Mouse (Mus musculus): ENCODE measurements around the gene Gipc2. TPM values are rescaled to one million over a fixed set of nuclear protein-coding genes. Genes with fewer than 3 reads are reported as not detected.

Gene Gipc2
- polyA plus RNA-seq, 1 experiment: 3.5 TPM

DNA sequence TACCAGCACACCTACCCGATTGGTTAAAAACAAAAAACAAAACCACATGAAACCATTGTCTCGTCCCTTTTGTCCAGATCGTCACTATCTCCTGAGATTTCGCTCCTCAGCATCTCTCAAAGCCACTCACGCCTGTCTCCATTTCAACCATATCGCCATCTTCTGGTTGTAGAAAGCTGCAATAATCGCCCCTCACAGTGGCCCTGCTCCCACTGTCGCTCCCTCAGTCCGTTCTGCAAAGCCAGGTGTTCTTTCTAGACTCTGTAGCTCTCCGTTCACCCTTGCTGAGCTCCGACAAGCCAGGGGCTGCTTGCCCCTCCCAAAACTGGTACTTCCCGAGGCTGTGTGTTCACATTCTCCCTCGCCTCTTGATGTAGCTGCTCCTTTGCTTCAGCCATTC, 99.3 kb downstream of the Gipc2 start:
- TF ChIP-seq POLR2A (IDR thresholded peaks at IDR 0.05; ENCODE audit: extremely low read depth, insufficient read depth, low read length): no peak
- peak; percentile 52 for TF ChIP-seq CTCF (IDR thresholded peaks at IDR 0.05; ENCODE audit: extremely low read depth, insufficient read depth, low read length)
- Histone ChIP-seq H3K27ac (ENCODE audit: insufficient read depth, low read length) (no peak overlapping the region), H3K4me3 (ENCODE audit: insufficient read depth, low read length) (no peak overlapping the region), H3K4me1 (ENCODE audit: control insufficient read depth, insufficient read depth, low read length) (no peaks in the 10 kb centered on the region)

- Histone ChIP-seq H3K27ac (ENCODE audit: insufficient read depth, low read length) (no peak overlapping the region), H3K4me1 (ENCODE audit: control insufficient read depth, insufficient read depth, low read length) (no peaks in the 10 kb centered on the region), H3K4me3 (ENCODE audit: insufficient read depth, low read length) (no peak overlapping the region)
- TF ChIP-seq CTCF (IDR thresholded peaks at IDR 0.05; ENCODE audit: extremely low read depth, insufficient read depth, low read length) (no peak), POLR2A (IDR thresholded peaks at IDR 0.05; ENCODE audit: extremely low read depth, insufficient read depth, low read length) (no peak)
Measured at GRCm38 (mm10) chr3:152065806-152066205, 100.2 kb downstream of the Gipc2 start.

GRCm38 (mm10) chr3:152064166-152064565, 101.9 kb downstream of the Gipc2 start:
- no peak overlapping the region for H3K4me3 ChIP-seq (ENCODE audit: insufficient read depth, low read length)
- H3K27ac ChIP-seq (ENCODE audit: insufficient read depth, low read length): no peak overlapping the region
- TF ChIP-seq POLR2A (IDR thresholded peaks at IDR 0.05; ENCODE audit: extremely low read depth, insufficient read depth, low read length) (no peak), CTCF (IDR thresholded peaks at IDR 0.05; ENCODE audit: extremely low read depth, insufficient read depth, low read length) (no peak)
- H3K4me1 ChIP-seq (ENCODE audit: control insufficient read depth, insufficient read depth, low read length): no peaks in the 10 kb centered on the region

DNA sequence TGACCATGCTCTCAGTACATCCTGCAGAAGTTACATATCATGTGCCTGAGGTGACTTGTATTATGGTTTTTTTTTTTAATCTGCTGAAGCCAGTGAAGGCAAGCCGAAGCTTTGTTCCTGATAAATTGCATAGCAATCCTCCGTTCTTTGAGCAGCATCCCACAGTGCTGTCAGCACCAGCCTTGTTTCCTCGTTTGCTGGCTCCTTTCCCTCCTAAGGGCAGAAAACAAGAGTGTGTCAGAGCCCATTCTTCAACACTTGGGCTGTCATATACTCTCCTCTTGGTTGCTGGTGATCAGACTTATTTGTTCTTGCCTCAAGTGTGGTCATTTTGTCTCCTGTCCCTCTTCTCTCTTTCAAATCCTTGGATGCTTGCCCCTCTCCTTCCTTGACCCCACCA, 103.2 kb downstream of the Gipc2 start:
- TF ChIP-seq POLR2A (IDR thresholded peaks at IDR 0.05; ENCODE audit: extremely low read depth, insufficient read depth, low read length) (no peak), CTCF (IDR thresholded peaks at IDR 0.05; ENCODE audit: extremely low read depth, insufficient read depth, low read length) (no peak)
- H3K27ac ChIP-seq (ENCODE audit: insufficient read depth, low read length): no peak overlapping the region
- no peaks in the 10 kb centered on the region for H3K4me1 ChIP-seq (ENCODE audit: control insufficient read depth, insufficient read depth, low read length)
- H3K4me3 ChIP-seq (ENCODE audit: insufficient read depth, low read length): no peak overlapping the region

DNA sequence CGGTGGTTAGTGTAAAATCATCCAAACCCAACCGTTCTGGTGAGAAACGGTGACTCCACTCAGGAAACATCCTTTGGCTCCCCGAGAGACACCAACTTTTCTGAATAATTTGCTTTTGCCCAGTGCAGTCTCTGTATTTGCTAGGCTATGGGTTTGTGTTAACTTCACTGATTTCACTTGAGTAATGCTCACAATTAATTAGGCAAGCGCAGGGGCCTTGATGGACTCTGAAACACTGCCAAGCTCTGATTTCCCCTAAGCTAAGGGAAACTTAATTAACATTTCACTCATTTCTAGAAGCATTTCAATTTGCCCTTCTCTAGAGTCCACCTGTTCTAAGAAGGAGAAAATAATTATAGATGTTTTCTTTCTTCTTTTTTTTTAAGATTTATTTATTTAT, 104.9 kb downstream of the Gipc2 start:
- no peaks in the 10 kb centered on the region for H3K4me1 ChIP-seq (ENCODE audit: control insufficient read depth, insufficient read depth, low read length)
- no peak for TF ChIP-seq CTCF (IDR thresholded peaks at IDR 0.05; ENCODE audit: extremely low read depth, insufficient read depth, low read length)
- no peak for TF ChIP-seq POLR2A (IDR thresholded peaks at IDR 0.05; ENCODE audit: extremely low read depth, insufficient read depth, low read length)
- H3K27ac ChIP-seq (ENCODE audit: insufficient read depth, low read length): no peak overlapping the region
- H3K4me3 ChIP-seq (ENCODE audit: insufficient read depth, low read length): no peak overlapping the region

GRCm38 (mm10) chr3:152058235-152058634, 107.8 kb downstream of the Gipc2 start:
- Histone ChIP-seq H3K4me1 (ENCODE audit: control insufficient read depth, insufficient read depth, low read length) (no peaks in the 10 kb centered on the region), H3K4me3 (ENCODE audit: insufficient read depth, low read length) (no peak overlapping the region), H3K27ac (ENCODE audit: insufficient read depth, low read length) (no peak overlapping the region)
- no peak for TF ChIP-seq POLR2A (IDR thresholded peaks at IDR 0.05; ENCODE audit: extremely low read depth, insufficient read depth, low read length)
- no peak for TF ChIP-seq CTCF (IDR thresholded peaks at IDR 0.05; ENCODE audit: extremely low read depth, insufficient read depth, low read length)

DNA sequence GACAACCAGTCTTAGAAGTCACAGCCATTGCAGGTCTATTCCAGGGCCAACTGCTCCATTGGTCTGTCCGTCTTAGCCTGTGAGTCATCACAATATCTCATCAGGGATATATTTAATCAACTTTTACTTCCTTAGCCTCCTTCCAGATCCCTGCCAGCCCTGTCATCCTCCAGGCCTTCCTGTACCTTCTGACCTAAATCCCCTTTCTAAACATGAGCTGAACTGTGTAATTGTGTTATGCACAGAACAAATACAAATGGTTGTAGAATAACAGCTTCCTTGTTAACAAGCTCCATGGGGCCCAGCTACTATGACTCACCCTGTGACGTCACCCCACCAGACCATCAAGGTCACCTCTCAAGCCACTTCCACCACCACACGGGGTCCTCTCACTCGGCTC, 111.8 kb downstream of the Gipc2 start:
- no peak overlapping the region for H3K4me3 ChIP-seq (ENCODE audit: insufficient read depth, low read length)
- H3K27ac ChIP-seq (ENCODE audit: insufficient read depth, low read length): no peak overlapping the region
- H3K4me1 ChIP-seq (ENCODE audit: control insufficient read depth, insufficient read depth, low read length): no peaks in the 10 kb centered on the region
- TF ChIP-seq POLR2A (IDR thresholded peaks at IDR 0.05; ENCODE audit: extremely low read depth, insufficient read depth, low read length): no peak
- TF ChIP-seq CTCF (IDR thresholded peaks at IDR 0.05; ENCODE audit: extremely low read depth, insufficient read depth, low read length): no peak

- Histone ChIP-seq H3K4me3 (ENCODE audit: insufficient read depth, low read length) (no peak overlapping the region), H3K4me1 (ENCODE audit: control insufficient read depth, insufficient read depth, low read length) (no peaks in the 10 kb centered on the region), H3K27ac (ENCODE audit: insufficient read depth, low read length) (no peak overlapping the region)
- TF ChIP-seq POLR2A (IDR thresholded peaks at IDR 0.05; ENCODE audit: extremely low read depth, insufficient read depth, low read length) (no peak), CTCF (IDR thresholded peaks at IDR 0.05; ENCODE audit: extremely low read depth, insufficient read depth, low read length) (no peak)
Measured at GRCm38 (mm10) chr3:152051959-152052358, 114.1 kb downstream of the Gipc2 start.

GRCm38 (mm10) chr3:152047914-152048313, 118.1 kb downstream of the Gipc2 start:
- no peaks in the 10 kb centered on the region for H3K4me1 ChIP-seq (ENCODE audit: control insufficient read depth, insufficient read depth, low read length)
- no peak overlapping the region for H3K27ac ChIP-seq (ENCODE audit: insufficient read depth, low read length)
- TF ChIP-seq CTCF (IDR thresholded peaks at IDR 0.05; ENCODE audit: extremely low read depth, insufficient read depth, low read length): no peak
- no peak for TF ChIP-seq POLR2A (IDR thresholded peaks at IDR 0.05; ENCODE audit: extremely low read depth, insufficient read depth, low read length)
- no peak overlapping the region for H3K4me3 ChIP-seq (ENCODE audit: insufficient read depth, low read length)

DNA sequence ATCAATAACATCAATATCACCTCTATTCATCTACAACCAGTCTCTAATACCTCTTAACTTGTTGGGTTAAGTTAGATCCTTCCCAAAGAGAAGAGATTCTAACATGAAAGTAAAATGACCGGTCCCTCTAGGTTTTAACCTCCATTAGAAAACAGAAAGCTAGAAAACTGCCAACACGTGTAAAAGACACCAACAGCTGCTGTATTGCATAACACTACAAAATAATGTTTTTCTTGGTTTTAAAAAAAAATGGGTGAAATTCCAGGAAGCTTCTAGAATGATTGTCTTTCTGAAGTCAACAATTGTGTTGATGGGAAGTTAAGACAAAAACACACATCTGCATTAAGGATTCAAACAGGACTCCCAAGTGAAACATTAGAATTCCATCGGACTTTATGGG, 119.1 kb downstream of the Gipc2 start:
- no peaks in the 10 kb centered on the region for H3K4me1 ChIP-seq (ENCODE audit: control insufficient read depth, insufficient read depth, low read length)
- TF ChIP-seq POLR2A (IDR thresholded peaks at IDR 0.05; ENCODE audit: extremely low read depth, insufficient read depth, low read length): no peak
- TF ChIP-seq CTCF (IDR thresholded peaks at IDR 0.05; ENCODE audit: extremely low read depth, insufficient read depth, low read length): no peak
- H3K4me3 ChIP-seq (ENCODE audit: insufficient read depth, low read length): no peak overlapping the region
- H3K27ac ChIP-seq (ENCODE audit: insufficient read depth, low read length): no peak overlapping the region

Other genes with a start within 250 kb of the Gipc2 start
- gene Dnajb4, start 44.1 kb upstream of the Gipc2 start, polyA plus RNA-seq (2012; rRNA removed): 49.7 and 50.8 TPM in 2 replicates
- 88.2 and 95.0 TPM in 2 replicates for gene Fubp1, start 44.2 kb upstream of the Gipc2 start, polyA plus RNA-seq (2012; rRNA removed)
- 0.64 and 2.8 TPM in 2 replicates for gene Nexn, start 100.1 kb upstream of the Gipc2 start, polyA plus RNA-seq (2012; rRNA removed)
- 50.7 and 50.8 TPM in 2 replicates for gene Miga1, start 174.2 kb upstream of the Gipc2 start, polyA plus RNA-seq (2012; rRNA removed)
- gene Usp33, start 180.2 kb upstream of the Gipc2 start, polyA plus RNA-seq (2012; rRNA removed): 89.2 and 93.7 TPM in 2 replicates
- gene Zzz3, start 229.2 kb upstream of the Gipc2 start, polyA plus RNA-seq (2012; rRNA removed): 22.9 and 24.3 TPM in 2 replicates